Mouse (Mus musculus) CH12.LX (cell line): ENCODE measurements around the gene Fez2. TPM values are rescaled to one million over a fixed set of nuclear protein-coding genes. Genes with fewer than 3 reads are reported as not detected.

ENCODE experiments used
- DNase-seq: peaks from one replicate; pipeline ENCODE4 v3.0.0-alpha.2; 2013; ENCODE audit errors: extremely low read depth
- H3K27ac ChIP-seq: 2 replicates; pipeline ENCODE4 v1.5.1; 2012; ENCODE audit warnings: low read depth, mild to moderate bottlenecking, control low read depth, moderate library complexity; ENCODE audit not compliant: insufficient read depth
- H3K27me3 ChIP-seq: replicated peaks from 2 replicates; pipeline ENCODE3; 2012; ENCODE audit warnings: inconsistent platforms
- H3K36me3 ChIP-seq, 2 experiments: replicated peaks in 1 of 2; 2 replicates each; pipeline versions ENCODE3 to v1.6.1; 2012; ENCODE audit warnings: inconsistent platforms in 1 of 2, low read length in 1 of 2, mild to moderate bottlenecking in 1 of 2, mixed read lengths in 1 of 2, moderate library complexity in 1 of 2; ENCODE audit not compliant: control insufficient read depth in 1 of 2, insufficient read depth in 1 of 2
- H3K4me1 ChIP-seq, 2 experiments: 2 replicates each; pipeline ENCODE4 v1.6.1; 2012; ENCODE audit warnings: inconsistent platforms in 1 of 2, moderate library complexity in 1 of 2; ENCODE audit not compliant: insufficient read depth in 2 of 2, control insufficient read depth in 1 of 2
- H3K4me2 ChIP-seq: 2 replicates; pipeline ENCODE4 v1.6.1; 2012; ENCODE audit warnings: low read depth, mild to moderate bottlenecking, control low read depth; ENCODE audit not compliant: poor library complexity, insufficient read depth, severe bottlenecking
- H3K4me3 ChIP-seq, 3 experiments: fragments of 150-350 bp in 1 of 3; sonication (generic) in 1 of 3; replicated peaks in 1 of 3; 2 replicates each; pipeline versions ENCODE3 to v1.5.1; 2011 to 2012; ENCODE audit warnings: low read depth in 2 of 3, low read length in 2 of 3, mild to moderate bottlenecking in 2 of 3, moderate library complexity in 2 of 3, control low read depth in 1 of 3, improper control_type of control experiment in 1 of 3, inconsistent platforms in 1 of 3, mixed read lengths in 1 of 3; ENCODE audit not compliant: poor library complexity in 1 of 3
- H3K79me2 ChIP-seq: replicated peaks from 2 replicates; pipeline ENCODE4 v1.6.1; 2012; ENCODE audit warnings: mild to moderate bottlenecking, moderate library complexity; ENCODE audit not compliant: control insufficient read depth, poor library complexity, insufficient read depth, severe bottlenecking; ENCODE audit errors: extremely low read depth
- H3K9ac ChIP-seq: 2 replicates; pipeline ENCODE4 v1.6.1; 2012; ENCODE audit warnings: low read depth, mild to moderate bottlenecking, control low read depth, moderate library complexity; ENCODE audit not compliant: insufficient read depth
- H3K9me3 ChIP-seq: replicated peaks from 2 replicates; pipeline ENCODE3; 2012; ENCODE audit warnings: low read length, inconsistent platforms, mixed read lengths
- BHLHE40 ChIP-seq: IDR thresholded peaks from 2 replicates; pipeline ENCODE4 v1.6.1; 2011; ENCODE audit warnings: mild to moderate bottlenecking, low read depth, low read length, improper control_type of control experiment
- CHD1 ChIP-seq: IDR thresholded peaks from 2 replicates; pipeline ENCODE4 v1.6.1; 2012; ENCODE audit warnings: low read depth, low read length, improper control_type of control experiment, inconsistent platforms
- CTCF ChIP-seq, 2 experiments: IDR thresholded peaks in 1 of 2; conservative IDR thresholded peaks in 1 of 2; 2 replicates each; pipeline ENCODE4 v1.5.1; 2011 to 2012; ENCODE audit warnings: low read depth in 2 of 2, low read length in 2 of 2, improper control_type of control experiment in 1 of 2, inconsistent platforms in 1 of 2, mild to moderate bottlenecking in 1 of 2, moderate library complexity in 1 of 2
- E2F4 ChIP-seq: IDR thresholded peaks from 2 replicates; pipeline ENCODE4 v1.6.1; 2011; ENCODE audit warnings: low read depth, low read length, improper control_type of control experiment; ENCODE audit not compliant: insufficient replicate concordance
- ELF1 ChIP-seq: IDR thresholded peaks from 2 replicates; pipeline ENCODE4 v1.6.1; 2014; ENCODE audit warnings: low read depth, mild to moderate bottlenecking, inconsistent platforms, low read length, improper control_type of control experiment
- ETS1 ChIP-seq: conservative IDR thresholded peaks from 2 replicates; pipeline ENCODE4 v1.6.1; 2012; ENCODE audit warnings: low read depth, mild to moderate bottlenecking, inconsistent platforms, low read length, improper control_type of control experiment, moderate library complexity
- HCFC1 ChIP-seq: IDR thresholded peaks from 2 replicates; pipeline ENCODE4 v1.6.1; 2012; ENCODE audit warnings: low read depth, mild to moderate bottlenecking, inconsistent platforms, low read length, improper control_type of control experiment
- IRF4 ChIP-seq: IDR thresholded peaks from 2 replicates; pipeline ENCODE4 v1.6.1; 2014; ENCODE audit warnings: low read depth, mild to moderate bottlenecking, inconsistent platforms, low read length, improper control_type of control experiment
- MAFK ChIP-seq: IDR thresholded peaks from 2 replicates; pipeline ENCODE4 v1.6.1; 2011; ENCODE audit warnings: low read length, improper control_type of control experiment; ENCODE audit not compliant: insufficient replicate concordance
- MAZ ChIP-seq: IDR thresholded peaks from 2 replicates; pipeline ENCODE4 v1.6.1; 2012; ENCODE audit warnings: low read depth, mild to moderate bottlenecking, inconsistent platforms, low read length, improper control_type of control experiment, moderate library complexity
- MEF2A ChIP-seq: IDR thresholded peaks from 2 replicates; pipeline ENCODE4 v1.6.1; 2014; ENCODE audit warnings: low read depth, mild to moderate bottlenecking, inconsistent platforms, low read length, improper control_type of control experiment, borderline replicate concordance
- MYC ChIP-seq: IDR thresholded peaks from 2 replicates; pipeline ENCODE4 v1.6.1; 2011; ENCODE audit warnings: low read depth, mild to moderate bottlenecking, improper control_type of control experiment, low read length
- PAX5 ChIP-seq: IDR thresholded peaks from 2 replicates; pipeline ENCODE4 v1.6.1; 2012; ENCODE audit warnings: low read length, inconsistent platforms, mixed read lengths
- POLR2A ChIP-seq: IDR thresholded peaks from 2 replicates; pipeline ENCODE4 v1.6.1; 2011; ENCODE audit warnings: low read depth, mild to moderate bottlenecking, improper control_type of control experiment, low read length
- POLR2AphosphoS2 ChIP-seq: IDR thresholded peaks from 2 replicates; pipeline ENCODE4 v1.6.1; 2011; ENCODE audit warnings: low read depth, low read length, improper control_type of control experiment
- RAD21 ChIP-seq: IDR thresholded peaks from 2 replicates; pipeline ENCODE4 v1.6.1; 2011; ENCODE audit warnings: low read depth, mild to moderate bottlenecking, low read length, improper control_type of control experiment, moderate library complexity
- RCOR1 ChIP-seq: conservative IDR thresholded peaks from 2 replicates; pipeline ENCODE4 v1.6.1; 2012; ENCODE audit warnings: low read depth, mild to moderate bottlenecking, inconsistent platforms, low read length, improper control_type of control experiment
- SIN3A ChIP-seq: IDR thresholded peaks from 2 replicates; pipeline ENCODE4 v1.6.1; 2012; ENCODE audit warnings: low read length, improper control_type of control experiment, inconsistent platforms
- SMC3 ChIP-seq: IDR thresholded peaks from 2 replicates; pipeline ENCODE4 v1.6.1; 2011; ENCODE audit warnings: low read depth, low read length, improper control_type of control experiment
- TBP ChIP-seq: conservative IDR thresholded peaks from 2 replicates; pipeline ENCODE4 v1.6.1; 2011; ENCODE audit warnings: low read depth, low read length, improper control_type of control experiment
- UBTF ChIP-seq: IDR thresholded peaks from 2 replicates; pipeline ENCODE4 v1.6.1; 2012; ENCODE audit warnings: low read depth, mild to moderate bottlenecking, inconsistent platforms, low read length, improper control_type of control experiment, moderate library complexity
- USF1 ChIP-seq: IDR thresholded peaks from 2 replicates; pipeline ENCODE4 v1.6.1; 2014; ENCODE audit warnings: low read depth, mild to moderate bottlenecking, inconsistent platforms, low read length, improper control_type of control experiment
- ZKSCAN1 ChIP-seq: IDR thresholded peaks from 2 replicates; pipeline ENCODE4 v1.6.1; 2012; ENCODE audit warnings: low read depth, inconsistent platforms, low read length, improper control_type of control experiment, borderline replicate concordance
- ZNF384 ChIP-seq: IDR thresholded peaks from 2 replicates; pipeline ENCODE4 v1.6.1; 2012; ENCODE audit warnings: low read depth, low read length, improper control_type of control experiment, inconsistent platforms
- dilution Hi-C: fragments of 300-500 bp; cut with MboI; formaldehyde crosslinking; loops from 2 replicates; pipeline ENCODE4 v1.14.3; 2020; ENCODE audit warnings: low sequenced_read_pairs; ENCODE audit not compliant: extremely low pct_unique_long_range_greater_than_20kb, extremely low pct_ligation_motif_present
- in situ Hi-C: fragments of 300-500 bp; cut with MboI; formaldehyde crosslinking; loops from 3 replicates; pipeline ENCODE4 v1.14.3; 2019; ENCODE audit warnings: low sequenced_read_pairs, low pct_ligation_motif_present, low pct_unique_long_range_greater_than_20kb, mixed read lengths
- polyA plus RNA-seq: library from polyadenylated mRNA; unstranded; fragments of >175 nt; gene quantifications from 2 replicates; pipeline ENCODE4 v1.2.1, GENCODE M21; 2012; ENCODE audit warnings: low read depth; ENCODE audit not compliant: insufficient read length
- total RNA-seq, 2 experiments: library from RNA; depleted of rRNA; stranded (reverse); fragments of 300-350 nt in 1 of 2; fragments of >200 nt in 1 of 2; gene quantifications; 2 replicates each; pipeline ENCODE4 v1.2.3; 2012 to 2014

The Fez2 gene
- total and polyA plus RNA-seq, 3 experiments: 13.5 to 18.7 (median 14.2) TPM

GRCm38 (mm10) chr17:78379079-78379729, 38.7 kb downstream of the Fez2 start:
- peaks cover 28 to 74% of the 10 kb centered on the region in 2 experiments for H3K36me3 ChIP-seq
- DNase-seq: no peak
- H3K79me2 ChIP-seq: no peaks in the 10 kb centered on the region
- dilution Hi-C loops: no loop called here
- no peak for TF ChIP-seq POLR2AphosphoS2
- in situ Hi-C loops: no loop called here
- H3K4me2 ChIP-seq: no peak overlapping the region
- no peaks in the 10 kb centered on the region for H3K27me3 ChIP-seq
- no peak overlapping the region for H3K9ac ChIP-seq
- no peak overlapping the region for H3K4me3 ChIP-seq
- no peaks in the 10 kb centered on the region for H3K9me3 ChIP-seq
- H3K27ac ChIP-seq: no peak overlapping the region
- H3K4me1 ChIP-seq: peaks cover 2 to 15% of the 10 kb centered on the region in 2 experiments; a peak in 3 of 4 replicates

DNA sequence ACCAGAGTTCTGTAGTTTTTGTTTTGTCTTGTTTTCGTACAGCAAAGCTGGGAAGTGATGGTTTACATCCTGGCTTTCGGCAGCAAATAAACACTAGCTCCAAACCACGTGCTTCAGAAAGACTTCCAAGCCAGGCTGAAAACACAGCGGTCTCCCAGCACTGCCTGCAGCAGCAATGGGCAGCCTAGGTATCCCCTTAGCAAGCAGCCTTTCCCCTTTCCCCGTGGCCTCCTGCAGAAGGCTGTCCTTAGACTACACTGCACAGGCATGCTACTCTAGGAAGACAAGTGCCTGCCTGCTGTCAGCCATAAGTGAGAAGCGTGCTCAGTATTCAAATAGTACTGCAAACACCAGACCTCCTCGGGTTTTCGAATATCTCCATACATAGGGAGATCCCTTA, 41.4 kb downstream of the Fez2 start:
- no peak for DNase-seq
- in situ Hi-C loops: no loop called here

GRCm38 (mm10) chr17:78374756-78375155, 43.2 kb downstream of the Fez2 start:
- Histone ChIP-seq H3K79me2 (no peaks in the 10 kb centered on the region), H3K27ac (peak overlapping the region; percentile 74), H3K36me3 (peaks cover 34 to 76% of the 10 kb centered on the region in 2 experiments), H3K4me2 (peak overlapping the region; percentile 69; the same call in 1 of the 2 replicates), H3K4me1 (peaks cover 13 to 39% of the 10 kb centered on the region in 2 experiments), H3K9me3 (no peaks in the 10 kb centered on the region), H3K27me3 (no peaks in the 10 kb centered on the region), H3K9ac (0 out of 2 replicates have a peak overlapping the region, but pooled peaks have one; percentile 5), H3K4me3 (no peak overlapping the region)
- in situ Hi-C loops (no loop called here), dilution Hi-C loops (no loop called here)
- DNase-seq: no peak
- TF ChIP-seq IRF4: no peak
- TF ChIP-seq POLR2A: no peak
- TF ChIP-seq HCFC1: no peak
- no peak for TF ChIP-seq SMC3
- no peak for TF ChIP-seq CHD1
- no peak for TF ChIP-seq ZNF384
- no peak for TF ChIP-seq USF1
- TF ChIP-seq RCOR1: no peak
- TF ChIP-seq RAD21: no peak
- no peak for TF ChIP-seq MYC
- no peak for TF ChIP-seq SIN3A
- TF ChIP-seq CTCF (conservative IDR thresholded peaks at IDR 0.05 in 1 of 2, IDR thresholded peaks at IDR 0.05 in 1 of 2; ENCODE audit: low read depth in 2 of 2, low read length in 2 of 2): no peak
- TF ChIP-seq MAFK: no peak
- no peak for TF ChIP-seq MEF2A
- TF ChIP-seq UBTF: no peak
- TF ChIP-seq E2F4: no peak
- no peak for TF ChIP-seq TBP
- TF ChIP-seq BHLHE40: no peak

More for the DNA sequence above, 41.4 kb downstream of the Fez2 start:
- Histone ChIP-seq H3K4me2 (no peak overlapping the region), H3K9ac (no peak overlapping the region), H3K4me1 (peaks cover 13 to 29% of the 10 kb centered on the region in 2 experiments), H3K9me3 (no peaks in the 10 kb centered on the region), H3K4me3 (no peak overlapping the region), H3K79me2 (no peaks in the 10 kb centered on the region), H3K36me3 (peaks cover 26 to 70% of the 10 kb centered on the region in 2 experiments), H3K27me3 (no peaks in the 10 kb centered on the region), H3K27ac (no peak overlapping the region)
- no peak for TF ChIP-seq POLR2AphosphoS2
- TF ChIP-seq PAX5: no peak
- TF ChIP-seq RAD21: no peak
- TF ChIP-seq ZNF384: no peak
- TF ChIP-seq ZKSCAN1: no peak
- no peak for TF ChIP-seq ETS1
- no peak for TF ChIP-seq CTCF (conservative IDR thresholded peaks at IDR 0.05 in 1 of 2, IDR thresholded peaks at IDR 0.05 in 1 of 2; ENCODE audit: low read depth in 2 of 2, low read length in 2 of 2)
- TF ChIP-seq ELF1: no peak
- TF ChIP-seq UBTF: no peak
- TF ChIP-seq MAZ: no peak
- no peak for TF ChIP-seq MEF2A
- dilution Hi-C loops: no loop called here
